Mouse (Mus musculus) liver, adult 2 months (tissue): ENCODE results near the gene Heatr6.

Experiments
- CTCF ChIP-seq: fragments of 200-500 bp; IDR thresholded peaks from 2 replicates; pipeline ENCODE4 v1.5.1; 2011; ENCODE audit warnings: low read depth, low read length, control low read depth
- POLR2A ChIP-seq: fragments of 200-500 bp; IDR thresholded peaks from 2 replicates; pipeline ENCODE4 v1.6.1; 2011; ENCODE audit warnings: low read length, control low read depth; ENCODE audit not compliant: insufficient read depth; ENCODE audit errors: extremely low read depth

DNA sequence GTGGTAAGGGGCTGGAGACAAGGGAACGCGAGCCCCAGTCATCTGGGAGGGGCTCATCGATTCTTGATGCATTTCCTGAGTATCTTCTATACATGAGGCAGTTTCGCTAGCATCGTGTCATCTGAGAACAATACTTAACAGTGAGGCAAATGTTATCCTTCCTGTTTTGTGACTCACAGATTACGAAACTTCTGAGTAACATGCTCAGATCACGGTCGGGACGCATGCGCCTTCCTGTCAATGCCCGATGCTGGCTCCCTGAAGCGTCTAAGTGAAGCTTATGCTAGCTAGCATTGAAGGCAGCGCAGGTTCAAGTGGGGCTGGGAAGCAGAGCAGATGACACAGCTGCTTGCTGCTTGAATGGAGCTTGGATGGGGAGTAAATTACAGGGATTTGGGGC, 35.8 kb downstream of the Heatr6 start:
- TF ChIP-seq CTCF (no peak), POLR2A (no peak)
